Mouse (Mus musculus): ENCODE measurements around the gene Osbp.

GRCm38 (mm10) chr19:12025333-12025732 is 59.6 kb downstream of the Osbp start:
- TF ChIP-seq CTCF (conservative IDR thresholded peaks at IDR 0.05; ENCODE audit: low read length) (no peak), NANOG (IDR thresholded peaks at IDR 0.05; ENCODE audit: borderline replicate concordance, low read length) (no peak)

Data from E14TG2a.4 (cell line).